Mouse (Mus musculus) midbrain, postnatal 0 days (tissue): ENCODE measurements around the gene Klk9. TPM values are rescaled to one million over a fixed set of nuclear protein-coding genes. Genes with fewer than 3 reads are reported as not detected.

Experiments used
- ATAC-seq: fragments of 200-750 bp; cut with Nextera tagmentation; 2 replicates; pipeline ENCODE4 v1.8.0; 2017; ENCODE audit warnings: moderate number of reproducible peaks, mild to moderate bottlenecking, moderate TSS enrichment, moderate library complexity; ENCODE audit not compliant: low FRiP score
- DNase-seq: peaks from one replicate; pipeline ENCODE4 v3.0.0-alpha.2; 2015; ENCODE audit warnings: low spot score
- H3K27ac ChIP-seq: fragments of 300-500 bp; sonication (generic); 2 replicates; pipeline ENCODE4 v1.5.1; 2014; ENCODE audit warnings: low read depth, mild to moderate bottlenecking, low read length, mixed read lengths
- H3K27me3 ChIP-seq: fragments of 300-500 bp; sonication (generic); 2 replicates; pipeline ENCODE4 v1.6.1; 2014; ENCODE audit warnings: low read length, control low read depth, mixed read lengths; ENCODE audit not compliant: insufficient read depth
- H3K36me3 ChIP-seq: fragments of 300-500 bp; sonication (generic); 2 replicates; pipeline ENCODE4 v1.6.1; 2014; ENCODE audit warnings: low read length, control low read depth, mixed read lengths; ENCODE audit not compliant: insufficient read depth
- H3K4me1 ChIP-seq: fragments of 300-500 bp; sonication (generic); 2 replicates; pipeline ENCODE4 v1.6.1; 2014; ENCODE audit warnings: mild to moderate bottlenecking, control low read depth, antibody characterized with exemption, low read length, mixed read lengths; ENCODE audit not compliant: insufficient read depth
- H3K4me2 ChIP-seq: fragments of 300-500 bp; sonication (generic); 2 replicates; pipeline ENCODE4 v1.6.1; 2014; ENCODE audit warnings: low read depth, mild to moderate bottlenecking, low read length, mixed read lengths; ENCODE audit not compliant: poor library complexity, severe bottlenecking
- H3K4me3 ChIP-seq: fragments of 300-500 bp; sonication (generic); 2 replicates; pipeline ENCODE4 v1.5.1; 2014; ENCODE audit warnings: low read depth, mild to moderate bottlenecking, low read length, moderate library complexity
- H3K9ac ChIP-seq: fragments of 300-500 bp; sonication (generic); replicated peaks from 2 replicates; pipeline ENCODE4 v1.6.1; 2014; ENCODE audit warnings: mild to moderate bottlenecking, low read length, moderate library complexity, mixed read lengths; ENCODE audit not compliant: poor library complexity, severe bottlenecking
- H3K9me3 ChIP-seq: fragments of 300-500 bp; sonication (generic); 2 replicates; pipeline ENCODE4 v1.6.1; 2016; ENCODE audit warnings: low read length, control low read depth
- CTCF ChIP-seq: IDR thresholded peaks from 2 replicates; pipeline ENCODE4 v1.5.1; 2016; ENCODE audit warnings: antibody characterized with exemption, mild to moderate bottlenecking
- WGBS: fragments of 180-500 bp; shearing (Covaris S2); extraction: QIAGEN DNeasy Blood & Tissue Kit; methylation state at CpG from one replicate; pipeline ENCODE4 v1.1.7; 2014; 5-methylcytosine and 5-hydroxymethylcytosine counted together
- polyA plus RNA-seq: library from polyadenylated mRNA; unstranded; fragments of >200 nt; fragmentation: Nextera tagmentation; extraction: Ambion mirVana; gene quantifications from 2 replicates; pipeline ENCODE4 v1.2.1, GENCODE M21; 2015
- total RNA-seq: library from RNA; depleted of rRNA; stranded (reverse); fragments of >200 nt; gene quantifications from 2 replicates; pipeline ENCODE4 v1.2.3, GENCODE M21; 2014

Klk9 gene
- total and polyA plus RNA-seq, 2 experiments from 2014 or later = not detected

GRCm38 (mm10) chr7:43821581-43821980 is 29.9 kb downstream of the Klk9 start:
- H3K4me1 ChIP-seq = no peaks in the 10 kb centered on the region
- no peak overlapping the region for H3K9ac ChIP-seq
- ATAC-seq = no peak
- no peak overlapping the region for H3K4me2 ChIP-seq
- 93% methylated on average over 7 of the region's 7 CpGs for WGBS
- H3K4me3 ChIP-seq = no peak overlapping the region
- no peak overlapping the region for H3K27ac ChIP-seq
- no peaks in the 10 kb centered on the region for H3K9me3 ChIP-seq
- no peak for DNase-seq
- H3K27me3 ChIP-seq = no peaks in the 10 kb centered on the region
- no peak for TF ChIP-seq CTCF
- H3K36me3 ChIP-seq = no peaks in the 10 kb centered on the region

GRCm38 (mm10) chr7:43824199-43824598 is 32.5 kb downstream of the Klk9 start, which contains the start of gene Klk6:
Gene Klk6 (plus strand): TSS chr7:43824499.
- no peaks in the 10 kb centered on the region for H3K4me1 ChIP-seq
- H3K4me2 ChIP-seq = no peak within 1 kb of the TSS
- no peak for DNase-seq
- no peak within 1 kb of the TSS for H3K27ac ChIP-seq
- H3K9ac ChIP-seq = no peak within 1 kb of the TSS
- 79% methylated on average over 10 of the region's 10 CpGs for WGBS
- H3K4me3 ChIP-seq = no peak within 1 kb of the TSS
- no peak for ATAC-seq
- no peaks in the 10 kb centered on the region for H3K9me3 ChIP-seq
- no peaks in the 10 kb centered on the region for H3K36me3 ChIP-seq
- no peak for TF ChIP-seq CTCF
- H3K27me3 ChIP-seq = no peaks in the 10 kb centered on the region

- no peak overlapping the region for H3K27ac ChIP-seq
- H3K9ac ChIP-seq = no peak overlapping the region
- TF ChIP-seq CTCF = no peak
- no peak for ATAC-seq
- no peaks in the 10 kb centered on the region for H3K36me3 ChIP-seq
- H3K4me3 ChIP-seq = no peak overlapping the region
- H3K4me1 ChIP-seq = no peaks in the 10 kb centered on the region
- 84% methylated on average over 5 of the region's 5 CpGs for WGBS
- no peak for DNase-seq
- no peak overlapping the region for H3K4me2 ChIP-seq
- H3K9me3 ChIP-seq = no peaks in the 10 kb centered on the region
- no peaks in the 10 kb centered on the region for H3K27me3 ChIP-seq
Observed at GRCm38 (mm10) chr7:43826056-43826455, 34.4 kb downstream of the Klk9 start.

GRCm38 (mm10) chr7:43827706-43828105 is 36.0 kb downstream of the Klk9 start:
- no peak for DNase-seq
- Histone ChIP-seq H3K4me2 (no peak overlapping the region), H3K27ac (no peak overlapping the region), H3K9me3 (no peaks in the 10 kb centered on the region), H3K4me3 (no peak overlapping the region), H3K36me3 (no peaks in the 10 kb centered on the region), H3K9ac (no peak overlapping the region), H3K27me3 (no peaks in the 10 kb centered on the region), H3K4me1 (no peaks in the 10 kb centered on the region)
- WGBS = 83% methylated on average over 4 of the region's 4 CpGs
- no peak for ATAC-seq
- no peak for TF ChIP-seq CTCF

GRCm38 (mm10) chr7:43829006-43829405 is 37.3 kb downstream of the Klk9 start:
- H3K9ac ChIP-seq = no peak overlapping the region
- TF ChIP-seq CTCF = no peak
- 88% methylated on average over 8 of the region's 8 CpGs for WGBS
- no peak overlapping the region for H3K4me3 ChIP-seq
- no peaks in the 10 kb centered on the region for H3K4me1 ChIP-seq
- H3K4me2 ChIP-seq = no peak overlapping the region
- no peak overlapping the region for H3K27ac ChIP-seq
- DNase-seq = no peak
- H3K36me3 ChIP-seq = no peaks in the 10 kb centered on the region
- no peak for ATAC-seq
- H3K9me3 ChIP-seq = no peaks in the 10 kb centered on the region
- H3K27me3 ChIP-seq = no peaks in the 10 kb centered on the region

- DNase-seq (no peak), ATAC-seq (no peak)
- WGBS = 69% methylated on average over 2 of the region's 3 CpGs
- H3K9me3 ChIP-seq = no peaks in the 10 kb centered on the region
- H3K27ac ChIP-seq = no peak within 1 kb of the TSS
- no peak within 1 kb of the TSS for H3K9ac ChIP-seq
- no peak within 1 kb of the TSS for H3K4me2 ChIP-seq
- H3K27me3 ChIP-seq = no peaks in the 10 kb centered on the region
- H3K36me3 ChIP-seq = no peaks in the 10 kb centered on the region
- no peaks in the 10 kb centered on the region for H3K4me1 ChIP-seq
- H3K4me3 ChIP-seq = no peak within 1 kb of the TSS
- no peak for TF ChIP-seq CTCF
Observed at GRCm38 (mm10) chr7:43841701-43842100, 50.0 kb downstream of the Klk9 start, which contains the start of gene Klk5. Gene Klk5 (plus strand): TSS chr7:43841971.
